8 mouse cellular contexts compared by ENCODE assay signal in genomic region chr7:126694441-126695051, GRCm38 (mm10). TPM values are rescaled to one million over a fixed set of nuclear protein-coding genes. Genes with fewer than 3 reads are reported as not detected.
A peak's percentile ranks its signal among the peaks of the same experiment; 100 is the strongest.
DNase-seq lines count a peak whose midpoint lies in the region; ATAC-seq and TF ChIP-seq lines count a peak whose summit lies in the region.

No protein-coding gene starts in this region.

- no peak for TF ChIP-seq CTCF in liver, adult 2 months (IDR thresholded peaks at IDR 0.05; ENCODE audit: low read depth, low read length)

- H3K36me3 ChIP-seq in liver, adult 2 months (ENCODE audit: control insufficient read depth, insufficient read depth, low read length): no peaks in the 10 kb centered on the region
- H3K36me3 ChIP-seq in neural tube, embryonic 13.5 days: peaks cover 34% of the 10 kb centered on the region

- peaks cover 24% of the 10 kb centered on the region for H3K4me1 ChIP-seq in liver, adult 2 months (ENCODE audit: control insufficient read depth, insufficient read depth, low read length)
- peaks cover 36% of the 10 kb centered on the region for H3K4me1 ChIP-seq in neural tube, embryonic 13.5 days (replicated peaks)

- no peak for DNase-seq in liver, adult 2 months (ENCODE audit: extremely low read depth, low read depth, low spot score)
- DNase-seq in liver: no peak
- peak; percentile 53 for DNase-seq in embryo, embryonic 10.5 days (ENCODE audit: low spot score)
- DNase-seq in induced T-regulatory cell, adult 2 months (ENCODE audit: low read depth): peak; percentile 32
- no peak for DNase-seq in right cerebral cortex, postnatal 4 days
- DNase-seq in left cerebral cortex, adult 9 months (ENCODE audit: low spot score in 2 of 2): no peak

- WGBS in liver, adult 2 months: 50% methylated on average over 10 of the region's 10 CpGs
- WGBS in neural tube, embryonic 13.5 days: 14% methylated on average over 10 of the region's 10 CpGs

- peak overlapping the region; percentile 30; the same call in 1 of the 2 replicates for H3K9ac ChIP-seq in liver, adult 2 months (ENCODE audit: low read depth, low read length)
- peak overlapping the region; percentile 86 for H3K9ac ChIP-seq in neural tube, embryonic 13.5 days

- H3K27me3 ChIP-seq in liver, adult 2 months (ENCODE audit: control insufficient read depth, insufficient read depth, low read length): no peaks in the 10 kb centered on the region
- no peaks in the 10 kb centered on the region for H3K27me3 ChIP-seq in neural tube, embryonic 13.5 days

- H3K27ac ChIP-seq in liver, adult 2 months (replicated peaks; ENCODE audit: insufficient read depth, low read depth, low read length): no peak overlapping the region
- H3K27ac ChIP-seq in neural tube, embryonic 13.5 days (replicated peaks): 0 out of 2 replicates have a peak overlapping the region, but pooled peaks have one; percentile 42

- peaks cover 7% of the 10 kb centered on the region; the same call in 1 of the 2 replicates for H3K79me2 ChIP-seq in liver, adult 2 months (ENCODE audit: control insufficient read depth, insufficient read depth, low read length)

- TF ChIP-seq POLR2A in liver, adult 2 months (IDR thresholded peaks at IDR 0.05; ENCODE audit: extremely low read depth, insufficient read depth, low read length): no peak

- no peaks in the 10 kb centered on the region for H3K9me3 ChIP-seq in neural tube, embryonic 13.5 days

- no peak for ATAC-seq in neural tube, embryonic 13.5 days (ENCODE audit: low read depth)
- ATAC-seq in granulocyte monocyte progenitor cell, adult 5-6 weeks (replicated peaks; ENCODE audit: poor library complexity, severe bottlenecking): no peak

- H3K4me2 ChIP-seq in neural tube, embryonic 13.5 days: peak overlapping the region; percentile 94

- H3K4me3 ChIP-seq in liver, adult 2 months (ENCODE audit: insufficient read depth, low read depth, low read length): no peak overlapping the region
- H3K4me3 ChIP-seq in neural tube, embryonic 13.5 days: peak overlapping the region; percentile 81

RNA-seq across cellular contexts. Expression of gene Bola2, which starts 0.7 kb away (rescaled TPM):
- total RNA-seq in liver, adult 2 months (2014; rRNA removed): 15.6 and 20.5 TPM in 2 replicates
- polyA plus RNA-seq in liver, adult 2 months (2012; rRNA removed): 35.6 and 37.7 TPM in 2 replicates
- polyA plus RNA-seq in neural tube, embryonic 13.5 days (2015; fragmentation: Nextera tagmentation; extraction: Ambion mirVana): 109 and 143 TPM in 2 replicates
- total RNA-seq in granulocyte monocyte progenitor cell, adult 5-6 weeks (2014; fragmentation: Nextera tagmentation): 151 and 195 TPM in 2 replicates
- 135 and 158 TPM in 2 replicates for total RNA-seq in granulocyte monocyte progenitor cell, adult 5-6 weeks (2017)

RNA-seq across cellular contexts. Expression of gene Slx1b, which starts 1.0 kb away (rescaled TPM):
- 4.1 and 4.6 TPM in 2 replicates for total RNA-seq in liver, adult 2 months (2014; rRNA removed)
- 11.3 and 15.4 TPM in 2 replicates for polyA plus RNA-seq in liver, adult 2 months (2012; rRNA removed)
- polyA plus RNA-seq in neural tube, embryonic 13.5 days (2015; fragmentation: Nextera tagmentation; extraction: Ambion mirVana): 16.2 and 20.5 TPM in 2 replicates
- 9.3 and 13.3 TPM in 2 replicates for total RNA-seq in granulocyte monocyte progenitor cell, adult 5-6 weeks (2014; fragmentation: Nextera tagmentation)
- 5.4 and 6.3 TPM in 2 replicates for total RNA-seq in granulocyte monocyte progenitor cell, adult 5-6 weeks (2017)

RNA-seq across cellular contexts. Expression of gene Coro1a, which starts 13.0 kb away (rescaled TPM):
- 7.7 and 9.0 TPM in 2 replicates for total RNA-seq in liver, adult 2 months (2014; rRNA removed)
- polyA plus RNA-seq in liver, adult 2 months (2012; rRNA removed): 10.6 and 22.7 TPM in 2 replicates
- 92.4 and 107 TPM in 2 replicates for polyA plus RNA-seq in neural tube, embryonic 13.5 days (2015; fragmentation: Nextera tagmentation; extraction: Ambion mirVana)
- total RNA-seq in granulocyte monocyte progenitor cell, adult 5-6 weeks (2014; fragmentation: Nextera tagmentation): 497 and 510 TPM in 2 replicates
- total RNA-seq in granulocyte monocyte progenitor cell, adult 5-6 weeks (2017): 409 and 441 TPM in 2 replicates

RNA-seq across cellular contexts. Expression of gene Sult1a1, which starts 18.3 kb away (rescaled TPM):
- 661 and 727 TPM in 2 replicates for total RNA-seq in liver, adult 2 months (2014; rRNA removed)
- polyA plus RNA-seq in liver, adult 2 months (2012; rRNA removed): 566 and 586 TPM in 2 replicates
- 1.4 and 2.1 TPM in 2 replicates for polyA plus RNA-seq in neural tube, embryonic 13.5 days (2015; fragmentation: Nextera tagmentation; extraction: Ambion mirVana)
- total RNA-seq in granulocyte monocyte progenitor cell, adult 5-6 weeks (2014; fragmentation: Nextera tagmentation): 0.85 TPM in 1 of 2 replicates, not detected in the other
- total RNA-seq in granulocyte monocyte progenitor cell, adult 5-6 weeks (2017): 0.56 and 1.6 TPM in 2 replicates

RNA-seq across cellular contexts. Expression of gene Sgf29, which starts 45.4 kb away (rescaled TPM):
- total RNA-seq in liver, adult 2 months (2014; rRNA removed): 7.7 and 10.7 TPM in 2 replicates
- 34.7 and 54.2 TPM in 2 replicates for polyA plus RNA-seq in liver, adult 2 months (2012; rRNA removed)
- polyA plus RNA-seq in neural tube, embryonic 13.5 days (2015; fragmentation: Nextera tagmentation; extraction: Ambion mirVana): 48.3 and 51.3 TPM in 2 replicates
- 129 and 133 TPM in 2 replicates for total RNA-seq in granulocyte monocyte progenitor cell, adult 5-6 weeks (2014; fragmentation: Nextera tagmentation)
- total RNA-seq in granulocyte monocyte progenitor cell, adult 5-6 weeks (2017): 53.3 and 79.1 TPM in 2 replicates

Comparison
In these comparisons a context has a peak if more than half of its experiments do, and no peak if none do; other contexts are left out.
1. DNase-seq: peak in embryo, embryonic 10.5 days (single experiment) and induced T-regulatory cell, adult 2 months (single experiment); none in liver, adult 2 months (single experiment), liver (single experiment), right cerebral cortex, postnatal 4 days (single experiment) and left cerebral cortex, adult 9 months (0 of 2).
2. RNA of gene Coro1a, which starts 13.0 kb away (total RNA-seq): 409 to 510 TPM in granulocyte monocyte progenitor cell, adult 5-6 weeks; 7.7 to 9.0 TPM in liver, adult 2 months; every median in the first group is over 10 times any median in the second.